Mouse (Mus musculus): Measurements from ENCODE around the gene E030018B13Rik. TPM values are rescaled to one million over a fixed set of nuclear protein-coding genes. Genes with fewer than 3 reads are reported as not detected.

The E030018B13Rik gene
- polyA plus RNA-seq, 1 experiment from 2014 or later = 0.30 TPM

Other genes starting within 250 kb of the E030018B13Rik start
- gene Klf13, start 22.1 kb downstream of the E030018B13Rik start, polyA plus RNA-seq (2014; fragmentation: Nextera tagmentation; extraction: Ambion mirVana) = 30.7 and 32.1 TPM in 2 replicates
- not detected in 2 replicates for gene Trpm1, start 237.0 kb downstream of the E030018B13Rik start, polyA plus RNA-seq (2014; fragmentation: Nextera tagmentation; extraction: Ambion mirVana)